Mouse (Mus musculus) ES-E14 (cell line): ENCODE measurements at regions not wholly inside any gene's neighbourhood (a gene's known extent, or its start where the extent isn't known, plus 50 kb on each side); places are given as distances from the start of the nearest gene placed in this dataset.

Source experiments
- CHD2 ChIP-seq: IDR thresholded peaks from 2 replicates; pipeline ENCODE4 v1.6.1; 2014; ENCODE audit warnings: mild to moderate bottlenecking, low read depth, low read length, inconsistent platforms
- ZC3H11A ChIP-seq: IDR thresholded peaks from 2 replicates; pipeline ENCODE4 v1.6.1; 2012; ENCODE audit warnings: low read depth, mild to moderate bottlenecking, inconsistent platforms, low read length, borderline replicate concordance
- ZNF384 ChIP-seq: IDR thresholded peaks from 2 replicates; pipeline ENCODE4 v1.6.1; 2012; ENCODE audit warnings: low read depth, low read length, inconsistent platforms

GRCm38 (mm10) chr4:31849763-31850162 lies 114.1 kb upstream of the Map3k7 start:
- TF ChIP-seq ZNF384: no peak
- TF ChIP-seq ZC3H11A: no peak
- TF ChIP-seq CHD2: no peak
